Mouse (Mus musculus) cerebellum, adult 11-12 months (tissue): Measurements from ENCODE around the gene Etl4.
"Not testable (repeated sequence)": the region's sequence is repeated elsewhere in the genome, so short reads cannot be mapped to it uniquely, and the experiment has no call there.

ENCODE experiments used
- DNase-seq: peaks from one replicate; pipeline ENCODE4 v3.0.0; 2022

Gene Etl4

DNA sequence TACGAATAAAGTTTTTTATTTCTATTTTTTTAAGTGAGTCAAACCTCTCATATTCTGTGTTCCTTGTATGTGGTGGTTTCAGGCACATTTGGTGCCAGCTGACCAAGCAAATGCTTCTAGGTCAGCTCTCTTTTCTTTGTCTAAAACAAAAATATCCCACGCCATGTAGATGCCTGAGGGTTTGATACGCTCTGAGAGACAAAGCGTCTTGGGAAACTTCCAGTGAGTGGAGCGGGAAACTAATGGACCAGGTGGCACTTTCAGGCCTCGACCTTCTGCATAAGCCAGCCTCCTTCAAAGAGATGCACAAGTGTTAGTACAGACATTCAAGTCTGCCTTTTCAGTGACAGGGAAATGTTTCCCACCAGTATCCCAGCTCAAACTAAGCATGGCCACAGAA, 426.6 kb downstream of the Etl4 start:
- peak; percentile 11 for DNase-seq

DNA sequence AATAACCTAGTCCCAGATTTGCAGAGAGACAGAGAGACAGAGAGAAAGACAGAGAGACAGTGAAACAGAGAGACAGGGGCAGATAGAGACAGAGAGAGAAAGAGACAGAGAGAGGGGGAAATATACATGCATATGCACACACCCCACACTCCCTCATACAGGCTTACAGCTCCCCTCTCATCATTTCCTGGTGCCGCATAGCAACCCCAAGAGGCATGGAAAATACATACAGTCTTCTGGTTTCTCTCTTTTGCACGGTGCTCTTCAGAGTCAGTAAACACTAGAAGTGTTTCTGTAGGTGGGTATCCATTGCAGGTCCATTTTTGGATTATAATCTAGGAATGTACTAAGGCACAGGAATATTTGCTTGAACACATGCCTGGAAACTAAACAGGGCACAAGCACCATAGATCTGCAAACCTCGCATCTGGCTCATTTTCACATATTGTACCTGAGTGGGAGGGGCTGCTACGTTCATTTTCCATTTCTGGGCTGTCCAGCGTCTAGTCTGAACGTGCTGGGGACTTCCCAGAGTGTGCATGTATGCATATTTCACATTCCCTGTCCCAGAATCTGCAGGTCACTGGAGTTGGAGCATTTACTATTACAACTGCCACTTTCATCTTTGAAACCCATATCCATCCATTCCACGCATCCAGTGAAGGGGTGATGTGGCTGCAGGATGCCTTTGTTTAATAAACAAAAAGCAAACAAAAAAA, 429.6 kb downstream of the Etl4 start:
- no peak for DNase-seq

GRCm38 (mm10) chr2:20339919-20340318, 430.3 kb downstream of the Etl4 start:
- no peak for DNase-seq

DNA sequence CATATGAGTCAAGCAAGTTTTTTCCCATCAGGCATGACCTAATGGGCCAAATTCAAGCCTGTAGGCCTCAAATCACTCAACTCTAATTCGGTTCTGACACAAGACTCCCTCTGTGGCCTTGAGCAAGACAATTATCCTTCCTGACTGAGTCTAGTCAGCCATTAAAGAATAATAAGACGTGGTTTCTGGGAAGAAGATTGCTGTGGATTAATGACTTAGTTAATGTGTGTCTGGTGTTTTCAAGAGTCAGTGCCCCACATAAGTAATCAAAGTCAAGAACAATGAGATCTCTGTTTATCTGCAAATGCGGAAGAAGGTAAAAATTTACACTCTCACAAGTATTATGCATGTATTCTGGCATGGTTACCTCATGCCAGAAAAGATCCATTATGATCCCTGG, 437.3 kb downstream of the Etl4 start:
- no peak for DNase-seq

GRCm38 (mm10) chr2:20349268-20349667, 439.7 kb downstream of the Etl4 start:
- DNase-seq, result no peak

DNA sequence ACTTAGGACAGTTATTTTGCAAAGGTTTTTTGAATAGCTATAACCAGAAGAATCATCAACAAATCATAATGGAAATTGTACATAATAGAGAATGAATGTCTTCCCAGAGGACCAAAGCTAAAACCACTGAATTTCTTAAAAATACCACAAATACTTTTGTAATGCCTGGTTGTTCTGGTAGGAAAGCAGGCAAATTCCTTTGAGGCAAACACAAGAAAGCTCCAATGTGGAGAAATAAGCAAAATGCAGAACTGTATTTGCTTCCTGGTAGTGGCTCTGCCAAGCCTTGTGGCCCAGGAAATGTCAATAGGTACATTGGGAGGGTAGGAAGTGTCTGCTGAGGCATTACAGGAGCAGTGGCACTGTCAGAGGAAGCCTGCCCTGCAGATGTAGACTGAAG, 443.2 kb downstream of the Etl4 start:
- DNase-seq, result no peak

DNA sequence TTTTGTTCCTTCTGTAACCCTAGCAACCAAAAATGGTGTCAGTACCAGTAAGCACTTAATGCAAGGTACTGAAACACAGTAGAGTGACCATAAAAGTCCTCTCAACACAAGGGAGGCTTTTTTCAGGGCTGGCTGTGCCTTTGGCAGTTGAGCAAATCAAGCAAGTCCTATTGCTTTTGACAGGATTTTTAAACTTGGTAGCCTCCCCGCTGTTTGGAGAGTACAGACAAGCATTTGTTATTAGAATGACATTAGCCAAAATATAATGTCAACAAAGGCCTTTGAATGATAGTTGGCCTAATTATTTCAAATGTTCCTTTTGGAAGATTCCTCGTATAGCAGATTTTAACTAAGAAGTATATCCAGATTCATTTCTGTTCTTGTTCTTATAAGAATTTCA, 467.4 kb downstream of the Etl4 start:
- DNase-seq, result no peak

DNA sequence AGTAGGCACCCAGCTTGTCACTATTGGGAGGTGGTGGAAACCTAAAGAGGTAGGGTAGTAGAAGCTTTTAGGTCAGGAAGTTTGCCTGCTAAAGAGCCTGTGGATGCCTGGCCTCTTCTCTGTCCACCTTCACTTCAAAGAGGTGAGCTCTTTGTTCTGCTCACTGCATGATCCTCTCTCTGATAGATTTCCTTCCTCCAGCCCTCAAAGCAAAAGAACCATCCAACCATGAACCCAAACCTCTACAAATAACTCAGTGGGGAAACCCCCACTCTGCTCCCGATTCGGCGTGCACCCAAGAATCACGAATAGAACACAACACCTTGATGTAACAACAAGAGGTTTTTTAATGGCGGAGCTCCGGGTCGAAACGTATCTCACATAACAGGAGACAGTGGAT, 471.3 kb downstream of the Etl4 start:
- DNase-seq, result not testable (repeated sequence)

- DNase-seq, result no peak
Observed at GRCm38 (mm10) chr2:20394083-20394482, 484.5 kb downstream of the Etl4 start.

- DNase-seq, result no peak
Observed at GRCm38 (mm10) chr2:20396978-20397377, 487.4 kb downstream of the Etl4 start.

- DNase-seq, result no peak
Observed at GRCm38 (mm10) chr2:20400556-20400955, 491.0 kb downstream of the Etl4 start.

DNA sequence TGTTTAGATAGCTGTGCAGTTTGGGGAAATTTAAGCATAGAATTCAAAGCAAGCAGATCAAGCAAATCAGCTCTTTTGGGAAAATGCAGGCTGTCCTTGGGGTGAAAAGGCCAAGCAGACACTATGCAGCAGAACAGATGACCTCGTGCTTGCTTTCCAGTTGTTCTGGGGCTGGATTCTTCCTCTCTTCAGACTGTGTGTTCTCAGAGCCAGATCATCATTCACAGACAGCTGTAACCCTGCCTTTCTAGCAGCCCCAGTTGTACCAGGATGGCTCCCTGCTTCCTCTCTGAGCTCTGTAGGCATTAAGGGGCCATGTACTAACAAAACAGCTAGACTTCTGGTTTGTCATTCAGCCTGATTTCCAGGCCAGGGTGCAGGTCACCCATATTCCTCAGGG, 494.8 kb downstream of the Etl4 start:
- DNase-seq, result no peak

DNA sequence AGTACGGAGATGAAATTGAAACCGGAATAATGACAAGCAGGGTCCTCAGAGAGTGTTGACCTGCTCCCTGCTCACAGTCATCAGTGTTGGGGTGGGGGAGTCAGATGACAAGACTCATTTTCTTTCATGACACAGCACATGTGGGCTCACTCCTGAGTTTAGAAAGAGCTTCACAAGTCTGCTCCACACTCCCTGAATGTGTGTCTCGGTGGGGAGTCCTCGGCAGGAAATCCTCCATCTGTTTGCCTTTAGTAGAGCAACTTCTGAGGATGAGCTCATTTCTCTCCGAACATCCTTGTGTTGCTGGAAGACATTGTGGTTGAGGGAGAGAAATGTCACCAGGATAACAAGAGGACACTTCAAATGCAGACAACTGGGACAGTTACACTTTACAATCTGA, 497.5 kb downstream of the Etl4 start:
- DNase-seq, result no peak

DNA sequence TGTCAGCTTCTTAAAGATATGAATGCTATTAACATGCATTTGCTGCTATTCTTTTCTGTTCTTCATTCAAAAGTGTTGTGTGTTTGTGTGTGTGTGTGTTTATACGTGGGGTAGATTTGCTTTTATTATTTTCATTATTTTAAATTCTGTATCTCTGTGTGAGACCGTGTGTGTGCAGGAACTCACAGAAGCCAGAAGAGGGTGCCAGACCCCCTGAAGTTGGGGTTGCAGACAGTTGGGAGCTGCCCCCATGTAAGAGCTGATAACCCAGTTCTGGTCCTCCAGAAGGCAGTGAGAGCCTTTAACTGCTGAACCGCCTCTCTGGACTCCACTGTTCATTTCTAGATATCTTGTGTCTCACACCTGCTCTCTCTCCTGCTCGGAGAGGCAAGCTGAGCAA, 505.3 kb downstream of the Etl4 start:
- DNase-seq, result no peak

DNA sequence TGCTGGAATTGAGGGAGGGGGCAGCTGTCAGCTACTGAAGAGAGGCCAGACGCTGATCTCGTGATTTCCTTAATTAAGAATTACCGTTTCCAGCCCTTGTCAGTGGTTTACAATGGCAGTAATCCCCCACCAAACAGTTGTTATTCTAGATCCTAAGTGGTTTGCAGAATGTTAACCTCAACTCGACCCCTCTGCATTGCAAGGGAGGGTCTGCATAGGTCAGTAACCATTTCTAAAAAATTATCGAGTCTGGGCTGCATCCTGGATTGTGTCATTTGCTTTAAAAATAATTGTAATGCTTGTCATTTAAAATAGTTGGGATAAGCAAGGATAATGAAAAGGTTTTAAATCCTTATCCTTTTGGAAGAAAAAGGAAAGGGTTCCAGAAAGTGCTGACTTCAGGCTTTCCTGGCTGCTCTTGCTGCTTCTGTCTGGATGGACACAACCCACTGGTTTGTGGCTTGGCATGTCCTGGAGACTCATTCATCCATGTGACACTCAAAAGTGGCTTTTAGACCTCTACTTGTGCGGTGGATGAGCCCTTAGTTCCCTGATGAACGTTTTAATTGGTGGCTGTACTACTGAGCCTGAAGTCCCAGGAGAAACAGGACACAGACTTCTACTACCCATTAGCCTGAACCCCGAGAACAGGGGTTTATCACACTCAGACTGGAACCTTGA, 507.5 kb downstream of the Etl4 start:
- DNase-seq, result no peak

DNA sequence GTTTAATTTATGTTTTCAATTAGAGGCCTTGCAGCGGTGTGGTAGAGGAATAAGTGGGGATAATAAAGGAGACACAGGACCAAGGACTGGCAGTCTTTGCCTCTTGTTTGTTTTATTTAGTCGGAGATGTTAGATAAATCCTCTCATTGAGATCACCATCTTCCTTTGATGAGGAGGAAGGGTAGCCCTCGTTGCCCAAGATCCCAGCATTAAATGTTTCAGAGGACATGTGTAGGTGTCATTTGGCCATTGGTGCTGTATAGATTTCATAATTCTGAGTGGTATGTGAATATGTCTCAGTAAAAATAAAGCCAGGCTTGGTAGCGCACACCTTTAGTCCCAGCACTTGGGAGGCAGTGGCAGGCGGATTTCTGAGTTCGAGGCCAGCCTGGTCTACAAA, 508.4 kb downstream of the Etl4 start:
- DNase-seq, result no peak

DNA sequence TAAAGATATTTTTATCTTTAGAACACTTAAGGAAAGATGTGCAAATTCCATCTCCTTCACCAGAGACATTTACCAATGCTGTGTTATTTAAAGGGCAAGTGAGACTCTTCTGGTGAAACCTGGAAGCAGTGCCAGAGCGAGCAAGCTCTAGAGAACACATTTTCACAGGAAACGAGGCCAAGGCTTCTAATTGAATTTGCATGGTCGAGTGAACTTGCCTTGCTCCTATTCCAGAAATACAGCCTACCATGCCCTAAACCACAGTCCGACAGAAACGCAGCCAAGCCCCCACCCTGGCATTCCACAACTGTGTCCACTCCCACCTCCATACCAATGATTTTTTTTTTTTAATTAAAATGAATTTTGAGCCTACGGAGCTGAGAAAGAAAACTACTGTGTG, 510.4 kb downstream of the Etl4 start:
- peak; percentile 18 for DNase-seq

- DNase-seq, result no peak
Observed at GRCm38 (mm10) chr2:20422275-20422674, 512.7 kb downstream of the Etl4 start.

DNA sequence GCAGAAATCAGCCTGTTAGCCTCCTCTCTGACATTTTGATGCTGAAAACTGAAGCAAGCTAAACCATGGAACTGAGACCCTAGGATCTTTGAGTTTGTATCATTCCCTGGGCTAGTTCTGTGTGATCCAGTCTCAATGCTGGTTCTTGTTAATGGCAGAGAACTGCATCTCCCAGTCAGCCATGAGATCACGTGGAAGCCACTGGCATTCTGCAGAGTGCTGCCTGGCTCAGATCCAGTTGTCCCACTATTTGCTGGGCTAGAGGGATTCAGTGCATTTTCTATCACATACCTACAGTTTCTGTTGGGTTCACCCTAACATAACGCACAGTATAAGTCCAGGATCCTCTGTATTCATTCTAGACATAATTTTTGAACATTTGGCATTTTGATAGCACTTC, 524.1 kb downstream of the Etl4 start:
- DNase-seq, result no peak

GRCm38 (mm10) chr2:20435530-20435929, 526.0 kb downstream of the Etl4 start:
- DNase-seq, result no peak

GRCm38 (mm10) chr2:20442731-20443130, 533.2 kb downstream of the Etl4 start:
- DNase-seq, result no peak

DNA sequence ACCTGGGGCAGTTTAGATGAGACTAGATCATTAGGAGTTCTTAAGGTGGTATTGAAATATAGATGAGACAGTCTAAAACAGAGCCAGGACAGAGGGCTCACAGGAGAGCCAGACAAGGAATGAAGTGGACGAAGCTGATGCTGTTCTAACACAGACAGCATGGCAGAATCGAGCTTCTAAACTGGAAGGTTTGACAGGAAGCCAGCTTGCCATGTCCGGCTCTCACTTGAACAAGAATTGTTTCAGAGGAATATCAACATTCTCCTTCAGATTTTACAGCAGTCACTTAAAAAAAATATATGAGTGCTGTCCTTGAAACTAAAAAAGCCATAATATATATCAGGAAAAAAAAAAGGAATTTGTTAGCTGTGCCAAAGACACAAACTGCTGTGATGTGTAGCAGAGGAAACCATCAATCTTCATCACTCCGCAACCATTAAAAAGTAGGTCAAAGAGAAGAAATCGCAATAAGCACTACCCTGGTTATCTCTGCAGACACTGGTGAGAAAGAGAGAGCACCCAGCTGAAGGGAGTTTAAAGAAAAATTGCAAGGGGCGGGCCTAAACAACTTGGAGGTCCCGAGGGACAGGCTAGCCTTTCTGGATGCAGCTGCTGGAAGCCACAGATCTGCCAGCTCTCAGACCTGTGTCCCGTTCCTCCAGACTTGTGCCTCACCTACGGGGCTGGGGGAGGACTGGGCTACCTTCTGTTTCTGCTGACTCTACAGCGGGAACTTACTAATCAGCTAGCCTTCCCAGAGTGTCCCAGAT, 534.3 kb downstream of the Etl4 start:
- DNase-seq, result no peak

DNA sequence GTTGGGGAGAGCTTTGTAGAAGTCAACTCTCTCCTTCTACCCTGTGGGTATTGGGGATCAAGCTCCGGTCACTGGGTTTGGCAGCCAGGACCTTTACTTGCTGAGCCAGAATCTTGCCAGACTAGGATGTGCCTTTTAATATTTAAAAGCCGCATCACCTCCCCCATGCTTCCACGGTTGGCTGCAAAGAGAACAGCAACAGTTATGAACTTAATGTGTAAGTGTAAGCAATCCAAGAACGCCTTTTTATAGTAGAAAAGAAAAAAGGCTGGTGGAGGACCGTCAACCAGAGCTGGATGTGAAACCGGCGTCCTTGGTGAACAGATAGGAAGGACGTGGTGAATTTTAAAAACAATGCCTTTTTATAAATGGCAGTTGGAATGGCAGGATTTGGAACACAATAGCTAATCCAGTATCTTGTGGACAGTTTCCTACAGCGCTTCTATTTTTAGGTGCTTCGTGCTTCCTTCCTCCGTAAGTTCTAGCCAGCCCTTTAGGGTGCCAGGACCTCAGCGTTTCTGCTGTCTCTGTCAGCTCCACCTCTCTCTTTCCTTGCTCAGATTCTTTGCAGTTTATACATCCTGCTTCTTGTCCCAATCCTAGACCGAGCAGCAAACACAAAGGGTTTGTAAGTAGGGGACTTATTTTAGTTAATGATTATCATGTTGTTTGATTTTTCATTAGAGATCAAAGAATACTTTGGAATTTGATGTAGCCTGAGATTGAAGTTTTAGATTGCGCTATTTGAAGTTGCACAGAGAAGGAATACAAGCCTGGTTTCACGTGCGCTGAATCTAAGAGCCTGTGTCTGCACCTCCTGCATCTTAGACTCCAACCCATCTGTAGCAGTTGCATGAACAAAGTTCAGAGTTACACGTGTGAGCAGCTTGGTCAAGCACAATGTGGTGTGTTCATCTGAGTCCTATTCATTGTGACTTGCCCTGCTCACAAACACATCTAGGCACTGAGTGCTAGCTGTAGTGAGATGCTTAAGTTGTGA, 535.9 kb downstream of the Etl4 start:
- DNase-seq, result no peak
